Mouse (Mus musculus): ENCODE measurements around the gene Fam69a. TPM values are rescaled to one million over a fixed set of nuclear protein-coding genes. Genes with fewer than 3 reads are reported as not detected.
"Not testable (repeated sequence)": the region's sequence is repeated elsewhere in the genome, so short reads cannot be mapped to it uniquely, and the experiment has no call there.

Gene Fam69a
- total RNA-seq (2021) = 15.5 and 18.4 TPM in 2 replicates
- long read RNA-seq, experiment 1, transcript Fam69a-201 (5 exons, 2,721 nt) = major isoform, 14 of 15 reads
- long read RNA-seq, experiment 1, partial matches to known transcripts = 0 of 15 reads
- long read RNA-seq, experiment 1, other reads (novel, unspliced or antisense) = 1 of 15 reads
- long read RNA-seq, experiment 2, transcript Fam69a-201 (5 exons, 2,721 nt) = major isoform, 8 of 9 reads
- long read RNA-seq, experiment 2, partial matches to known transcripts = 0 of 9 reads
- long read RNA-seq, experiment 2, other reads (novel, unspliced or antisense) = 1 of 9 reads

GRCm38 (mm10) chr5:107986967-107987834, at the start of gene Fam69a:
Gene Fam69a, minus strand, starts transcription at chr5:107987085.
- peak; percentile 90 for DNase-seq

GRCm38 (mm10) chr5:108035523-108035922, 48.6 kb upstream of the Fam69a start:
- no peak for DNase-seq

GRCm38 (mm10) chr5:108034194-108034593, 47.3 kb upstream of the Fam69a start:
- no peak for DNase-seq

- no peak for DNase-seq
Measured at GRCm38 (mm10) chr5:108031267-108031666, 44.4 kb upstream of the Fam69a start.

- peak; percentile 35 for DNase-seq
Measured at GRCm38 (mm10) chr5:108029968-108030367, 43.1 kb upstream of the Fam69a start.

GRCm38 (mm10) chr5:108028797-108029536, 42.1 kb upstream of the Fam69a start:
- DNase-seq = not testable (repeated sequence)

GRCm38 (mm10) chr5:108028230-108028629, 41.3 kb upstream of the Fam69a start:
- no peak for DNase-seq

- no peak for DNase-seq
Measured at GRCm38 (mm10) chr5:108021346-108021745, 34.5 kb upstream of the Fam69a start.

GRCm38 (mm10) chr5:108019367-108019766, 32.5 kb upstream of the Fam69a start:
- DNase-seq = no peak

GRCm38 (mm10) chr5:108017232-108017631, 30.3 kb upstream of the Fam69a start:
- no peak for DNase-seq

- peak; percentile 60 for DNase-seq
Measured at GRCm38 (mm10) chr5:108015422-108015821, 28.5 kb upstream of the Fam69a start.

GRCm38 (mm10) chr5:108014173-108014572, 27.3 kb upstream of the Fam69a start:
- DNase-seq = no peak

- DNase-seq = peak; percentile 47
Measured at GRCm38 (mm10) chr5:108009721-108010120, 22.8 kb upstream of the Fam69a start.

GRCm38 (mm10) chr5:108005134-108005533, 18.2 kb upstream of the Fam69a start:
- peak; percentile 62 for DNase-seq

- no peak for DNase-seq
Measured at GRCm38 (mm10) chr5:108002734-108003133, 15.8 kb upstream of the Fam69a start.

- DNase-seq = peak; percentile 68
Measured at GRCm38 (mm10) chr5:108000776-108001548, 14.1 kb upstream of the Fam69a start.

- DNase-seq = peak; percentile 34
Measured at GRCm38 (mm10) chr5:107997717-107998116, 10.8 kb upstream of the Fam69a start.

- DNase-seq = peak; percentile 71
Measured at GRCm38 (mm10) chr5:107995936-107996335, 9.1 kb upstream of the Fam69a start.

GRCm38 (mm10) chr5:107987835-107988251, 958 bp upstream of the Fam69a start:
- DNase-seq = peak; percentile 29

GRCm38 (mm10) chr5:107986255-107986966, 474 bp downstream of the Fam69a start:
- DNase-seq = peak; percentile 66

- no peak for DNase-seq
Measured at GRCm38 (mm10) chr5:107983946-107984345, 2.9 kb downstream of the Fam69a start.

Data from adrenal gland, postnatal 14 days (tissue).